Mouse (Mus musculus): ENCODE measurements around the gene Palld. TPM values are rescaled to one million over a fixed set of nuclear protein-coding genes. Genes with fewer than 3 reads are reported as not detected.

Palld gene
- polyA plus RNA-seq (2015; fragmentation: Nextera tagmentation; extraction: Ambion mirVana) = 17.3 and 20.1 TPM in 2 replicates

DNA sequence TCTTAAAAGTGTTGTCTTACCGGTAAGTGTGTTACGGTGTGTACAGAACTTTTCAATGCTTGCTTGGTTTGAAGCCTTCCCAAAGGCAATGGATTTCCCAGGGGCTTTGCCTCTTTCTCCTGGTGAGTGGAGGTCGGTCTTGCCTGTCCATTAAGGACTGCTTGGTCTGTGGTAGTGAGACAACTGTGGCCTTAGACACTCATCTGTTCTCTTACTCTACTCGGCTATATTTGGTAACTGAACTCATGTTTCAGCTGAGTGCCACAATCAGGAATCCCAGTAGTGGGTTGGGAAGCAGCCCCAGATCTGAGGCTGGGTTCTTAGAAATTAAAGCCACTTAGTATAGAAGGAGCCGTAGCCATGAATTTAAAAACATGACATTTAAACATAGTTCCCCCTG lies at the start of gene Palld:
Gene Palld (minus strand): TSS at position 170 of the 400 bp plus-strand sequence.
- Histone ChIP-seq H3K4me2 (no peak within 1 kb of the TSS), H3K4me1 (no peaks in the 10 kb centered on the region), H3K27me3 (replicated peaks) (no peaks in the 10 kb centered on the region), H3K36me3 (replicated peaks) (no peaks in the 10 kb centered on the region), H3K4me3 (no peak within 1 kb of the TSS), H3K27ac (no peak within 1 kb of the TSS), H3K9ac (no peak within 1 kb of the TSS), H3K9me3 (no peaks in the 10 kb centered on the region)
- 88% methylated on average over 5 of the region's 5 CpGs for WGBS
- no peak for ATAC-seq (replicated peaks)

DNA sequence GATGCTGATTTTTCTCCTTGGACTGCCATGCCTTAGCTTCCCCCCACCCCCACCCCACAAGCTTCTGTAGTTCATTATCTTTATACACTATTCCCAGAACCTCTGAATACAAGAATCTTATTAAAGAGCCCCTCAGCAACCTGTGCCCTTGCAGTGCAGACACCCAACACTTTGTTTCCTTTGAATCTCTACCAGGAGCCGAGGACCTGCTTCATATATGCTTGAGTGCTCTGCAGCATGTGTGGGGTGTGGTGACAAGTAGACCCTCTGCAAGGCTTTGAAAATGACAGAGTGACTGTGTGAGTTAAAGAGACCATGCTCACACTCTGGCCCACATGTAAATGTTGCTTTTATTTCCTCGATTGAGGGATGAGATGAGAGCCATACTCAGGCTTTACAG lies 35.1 kb upstream of the Palld start:
- Histone ChIP-seq H3K4me2 (no peak overlapping the region), H3K27ac (no peak overlapping the region), H3K4me3 (no peak overlapping the region), H3K9ac (no peak overlapping the region), H3K9me3 (no peaks in the 10 kb centered on the region), H3K4me1 (no peaks in the 10 kb centered on the region), H3K27me3 (replicated peaks) (no peaks in the 10 kb centered on the region), H3K36me3 (replicated peaks) (no peaks in the 10 kb centered on the region)
- 65% methylated on average over 2 of the region's 2 CpGs for WGBS
- no peak for ATAC-seq (replicated peaks)

DNA sequence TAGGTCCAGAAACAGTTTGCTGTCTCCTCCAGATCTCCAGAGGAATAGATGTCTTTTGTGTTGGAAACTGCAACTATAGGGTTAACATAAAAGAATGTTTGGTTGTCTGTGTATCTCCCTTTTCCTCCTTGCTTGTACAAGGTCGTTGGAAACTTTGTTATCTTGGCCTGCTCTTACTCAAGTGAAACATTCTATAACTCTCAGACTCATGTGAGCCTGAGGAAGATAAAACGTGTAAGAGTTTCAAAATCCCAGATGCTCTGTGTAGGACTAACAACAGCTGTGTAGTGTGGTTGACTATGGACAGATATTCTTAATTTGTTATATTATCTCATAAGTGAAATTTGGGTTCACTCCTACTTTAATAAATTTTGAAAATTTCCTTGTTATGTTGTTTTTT lies 30.8 kb upstream of the Palld start:
- Histone ChIP-seq H3K27ac (no peak overlapping the region), H3K4me1 (peaks cover 1% of the 10 kb centered on the region; the same call in 1 of the 2 replicates), H3K4me2 (no peak overlapping the region), H3K9ac (no peak overlapping the region), H3K27me3 (replicated peaks) (no peaks in the 10 kb centered on the region), H3K9me3 (no peaks in the 10 kb centered on the region), H3K4me3 (no peak overlapping the region), H3K36me3 (replicated peaks) (no peaks in the 10 kb centered on the region)
- WGBS = 56% methylated on average over 2 of the region's 2 CpGs
- ATAC-seq (replicated peaks) = no peak

DNA sequence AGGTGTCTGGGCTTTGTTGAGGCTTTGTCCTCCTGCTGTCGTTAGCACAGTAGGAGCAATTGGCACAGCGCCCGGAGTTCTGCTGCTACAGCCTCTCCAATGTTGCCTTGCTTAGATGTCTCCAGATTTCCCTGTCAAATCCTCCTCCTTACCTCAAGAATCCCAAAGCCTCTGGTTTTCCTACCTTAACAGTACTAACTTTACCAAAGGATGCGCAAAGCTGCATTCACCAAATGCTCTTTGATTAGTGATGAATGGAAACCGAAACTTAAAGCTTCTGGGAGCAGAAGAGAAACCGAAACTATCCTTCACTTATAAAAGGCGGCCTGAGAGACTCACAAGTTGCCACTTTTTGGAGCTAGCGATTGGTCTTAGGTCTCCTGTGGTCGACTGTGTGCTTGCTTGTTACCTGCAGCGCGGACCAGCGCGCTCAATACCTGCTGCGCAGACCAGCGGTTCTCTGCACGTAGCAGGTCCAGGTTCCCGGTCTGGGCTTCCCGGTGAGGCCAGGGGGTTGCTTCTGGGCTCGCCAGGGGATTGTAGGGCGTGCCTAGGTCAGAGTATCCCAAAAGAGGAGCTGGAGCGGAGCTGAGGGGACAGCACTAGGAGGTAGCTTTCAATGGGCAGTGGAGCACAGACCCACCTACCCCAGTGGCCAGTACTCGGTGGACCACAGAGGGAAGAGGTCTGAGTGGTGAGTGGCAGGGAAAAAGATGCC lies 25.4 kb upstream of the Palld start, which contains the start of gene Ddx60:
Gene Ddx60 (plus strand): TSS at position 311 of the 718 bp plus-strand sequence.
- H3K27me3 ChIP-seq (replicated peaks) = no peaks in the 10 kb centered on the region
- H3K4me1 ChIP-seq = peaks cover 9% of the 10 kb centered on the region; the same call in 1 of the 2 replicates
- H3K4me2 ChIP-seq = peak within 1 kb of the TSS; percentile 63
- WGBS = 11% methylated on average over 22 of the region's 22 CpGs
- H3K27ac ChIP-seq = no peak within 1 kb of the TSS
- H3K36me3 ChIP-seq (replicated peaks) = no peaks in the 10 kb centered on the region
- H3K4me3 ChIP-seq = peak within 1 kb of the TSS; percentile 35
- H3K9ac ChIP-seq = peak within 1 kb of the TSS; percentile 33
- H3K9me3 ChIP-seq = no peaks in the 10 kb centered on the region
- peak; percentile 70; the same call in 1 of the 2 replicates for ATAC-seq (replicated peaks)

DNA sequence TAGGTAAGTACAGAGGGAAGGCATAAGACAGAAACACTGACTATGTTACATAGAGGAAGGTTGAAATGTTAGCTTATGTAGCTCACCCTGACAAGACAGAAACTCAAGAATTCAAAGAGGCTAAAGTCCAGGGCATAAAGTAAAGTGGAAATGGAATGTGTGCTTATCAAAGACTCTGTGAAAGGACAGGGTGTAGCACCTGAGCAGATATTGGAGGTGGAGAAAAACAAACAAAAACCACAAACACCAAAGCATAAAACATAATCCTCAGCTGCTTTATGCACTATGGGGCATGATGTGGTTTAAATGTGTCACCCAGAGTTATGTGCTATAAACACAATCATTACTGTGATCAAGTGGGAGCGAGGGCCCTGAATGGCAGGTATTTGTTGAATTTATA lies 22.0 kb upstream of the Palld start:
- Histone ChIP-seq H3K4me1 (peaks cover 9% of the 10 kb centered on the region; the same call in 1 of the 2 replicates), H3K27me3 (replicated peaks) (no peaks in the 10 kb centered on the region), H3K27ac (no peak overlapping the region), H3K36me3 (replicated peaks) (no peaks in the 10 kb centered on the region), H3K9ac (no peak overlapping the region), H3K4me3 (no peak overlapping the region), H3K9me3 (no peaks in the 10 kb centered on the region), H3K4me2 (no peak overlapping the region)
- WGBS = 86% methylated on average over 1 of the region's 1 CpGs
- ATAC-seq (replicated peaks) = no peak

DNA sequence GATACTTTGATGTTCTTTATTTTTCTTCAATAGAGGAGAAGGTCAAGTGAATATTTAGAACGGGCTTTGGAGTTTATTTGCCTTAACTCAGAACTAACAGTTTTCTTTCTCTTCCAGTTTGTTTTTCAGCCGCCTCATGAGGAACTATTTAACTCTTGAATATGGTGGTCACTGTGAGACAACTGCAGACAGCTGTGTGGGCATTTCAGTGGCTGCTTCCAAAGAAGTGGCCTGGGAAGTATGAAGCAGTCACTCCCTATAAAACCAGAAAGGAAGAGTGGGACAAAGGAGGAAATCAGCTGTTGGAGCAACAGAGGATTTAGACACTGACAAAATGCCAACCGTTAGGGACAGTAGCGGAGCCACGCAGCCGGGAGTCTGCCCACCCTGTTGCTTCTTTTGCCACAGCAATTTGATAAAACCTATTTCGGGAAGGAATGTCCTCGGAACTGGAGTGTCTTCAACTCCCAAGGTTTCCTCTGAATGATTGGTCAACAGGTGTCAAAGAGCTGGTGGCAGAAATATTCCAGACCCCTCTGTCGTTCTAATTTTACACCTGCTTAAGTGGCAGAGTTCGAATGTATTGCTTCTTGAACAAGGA lies 19.1 kb upstream of the Palld start:
- WGBS = 82% methylated on average over 10 of the region's 10 CpGs
- H3K36me3 ChIP-seq (replicated peaks) = no peaks in the 10 kb centered on the region

DNA sequence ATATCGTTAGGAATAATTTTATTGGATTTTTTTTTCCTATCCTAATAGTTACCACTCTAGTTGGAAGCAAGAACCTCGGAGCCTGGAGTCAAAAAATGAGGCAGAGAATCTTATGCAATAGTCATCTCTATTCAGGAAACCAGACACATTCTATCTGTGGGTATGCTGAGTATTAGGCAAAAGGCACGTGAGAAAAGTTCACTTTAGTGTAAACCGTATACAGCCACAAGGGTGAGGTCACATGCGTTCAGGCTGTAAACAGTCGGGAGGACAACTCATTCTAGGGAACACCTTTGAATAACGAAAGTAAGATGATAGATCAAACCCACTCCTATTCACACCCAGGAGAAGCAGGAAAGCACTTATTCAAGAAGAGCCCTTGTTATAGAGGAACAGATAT lies 17.9 kb upstream of the Palld start:
- no peaks in the 10 kb centered on the region for H3K27me3 ChIP-seq (replicated peaks)
- no peak overlapping the region for H3K4me2 ChIP-seq
- no peak for ATAC-seq (replicated peaks)
- no peak overlapping the region for H3K27ac ChIP-seq
- 80% methylated on average over 7 of the region's 7 CpGs for WGBS
- no peaks in the 10 kb centered on the region for H3K9me3 ChIP-seq
- H3K4me3 ChIP-seq = no peak overlapping the region
- H3K9ac ChIP-seq = no peak overlapping the region
- no peaks in the 10 kb centered on the region for H3K36me3 ChIP-seq (replicated peaks)
- H3K4me1 ChIP-seq = no peaks in the 10 kb centered on the region

More for the DNA sequence above, 19.1 kb upstream of the Palld start:
- Histone ChIP-seq H3K27me3 (replicated peaks) (no peaks in the 10 kb centered on the region), H3K27ac (no peak overlapping the region), H3K4me2 (no peak overlapping the region), H3K9me3 (no peaks in the 10 kb centered on the region), H3K4me3 (no peak overlapping the region), H3K9ac (no peak overlapping the region), H3K4me1 (no peaks in the 10 kb centered on the region)
- no peak for ATAC-seq (replicated peaks)

DNA sequence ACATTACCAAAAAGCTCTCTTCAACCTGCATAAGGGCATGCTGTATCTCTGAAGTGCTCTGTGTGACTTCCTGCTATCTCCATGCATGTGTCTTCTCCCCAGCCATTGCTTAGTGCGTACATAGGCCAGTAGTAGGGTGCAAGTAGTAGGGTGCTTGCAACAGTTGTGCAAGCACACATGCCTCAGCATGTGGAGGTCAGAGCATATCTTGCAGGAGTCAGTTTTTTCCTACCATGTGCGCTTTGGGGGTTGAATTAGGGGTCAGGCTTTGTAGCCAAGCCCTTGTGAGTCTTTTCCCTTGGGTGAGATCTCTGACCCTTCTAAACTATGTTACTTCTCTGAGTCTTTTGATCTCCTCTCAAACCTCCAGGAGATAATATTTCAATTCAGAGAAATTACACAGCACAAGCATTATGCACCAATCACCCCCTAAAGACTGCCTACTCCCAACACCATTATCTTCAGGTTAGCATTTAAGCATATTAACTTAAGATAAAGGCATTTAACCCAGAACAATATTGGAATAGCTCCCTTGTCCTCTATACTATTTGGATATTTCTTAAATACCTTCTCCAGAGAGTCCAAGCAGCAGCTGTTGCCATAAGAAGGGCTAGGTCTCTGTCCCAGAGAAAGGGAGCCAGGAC lies 16.8 kb upstream of the Palld start:
- no peak overlapping the region for H3K9ac ChIP-seq
- H3K27ac ChIP-seq = no peak overlapping the region
- no peak overlapping the region for H3K4me2 ChIP-seq
- ATAC-seq (replicated peaks) = no peak
- H3K27me3 ChIP-seq (replicated peaks) = no peaks in the 10 kb centered on the region
- no peak overlapping the region for H3K4me3 ChIP-seq
- no peaks in the 10 kb centered on the region for H3K9me3 ChIP-seq
- H3K36me3 ChIP-seq (replicated peaks) = no peaks in the 10 kb centered on the region
- WGBS = 87% methylated on average over 2 of the region's 2 CpGs
- no peaks in the 10 kb centered on the region for H3K4me1 ChIP-seq

DNA sequence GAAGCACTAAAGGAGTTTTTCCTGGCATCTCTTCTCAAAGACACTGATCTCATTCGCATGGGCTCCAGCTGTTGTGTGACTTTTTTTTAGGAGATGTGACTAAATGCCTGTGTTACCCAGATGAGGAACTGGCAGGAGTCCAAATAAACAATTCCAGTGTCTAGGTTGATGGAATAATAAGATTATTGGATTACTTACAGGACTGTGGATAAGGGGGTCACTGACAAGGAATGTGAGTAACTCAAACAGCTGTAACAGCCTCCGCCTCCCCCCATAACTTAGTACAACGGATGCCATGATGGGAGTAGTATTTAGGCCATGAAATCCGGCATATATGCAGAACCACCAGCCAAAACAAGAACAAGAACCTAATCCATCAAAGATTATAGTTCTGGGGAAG lies 14.8 kb upstream of the Palld start:
- Histone ChIP-seq H3K9ac (no peak overlapping the region), H3K9me3 (no peaks in the 10 kb centered on the region), H3K4me2 (no peak overlapping the region), H3K27ac (no peak overlapping the region), H3K4me3 (no peak overlapping the region), H3K36me3 (replicated peaks) (no peaks in the 10 kb centered on the region), H3K4me1 (no peaks in the 10 kb centered on the region), H3K27me3 (replicated peaks) (no peaks in the 10 kb centered on the region)
- WGBS = 75% methylated on average over 4 of the region's 4 CpGs
- ATAC-seq (replicated peaks) = no peak

DNA sequence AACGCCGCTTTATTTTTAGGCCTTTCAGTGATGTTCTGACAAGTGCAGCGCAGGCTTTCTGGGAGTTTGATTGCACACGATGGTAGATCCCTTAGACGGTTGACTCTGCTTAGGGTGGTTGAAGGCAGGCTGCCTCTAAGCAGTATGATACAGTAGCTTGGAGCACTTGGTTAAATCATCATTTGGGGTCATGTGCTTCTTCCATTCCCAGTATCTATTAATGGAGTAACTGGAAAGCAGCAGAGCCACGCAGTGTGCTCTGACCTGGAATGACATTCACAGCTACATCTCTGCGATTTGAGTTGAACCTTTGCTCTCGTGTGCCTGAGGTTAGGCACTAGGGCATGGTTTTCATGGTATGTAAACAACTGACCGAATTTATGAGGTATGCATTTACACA lies 11.5 kb upstream of the Palld start:
- no peak overlapping the region for H3K4me2 ChIP-seq
- no peak for ATAC-seq (replicated peaks)
- no peaks in the 10 kb centered on the region for H3K27me3 ChIP-seq (replicated peaks)
- no peaks in the 10 kb centered on the region for H3K36me3 ChIP-seq (replicated peaks)
- H3K9ac ChIP-seq = no peak overlapping the region
- H3K27ac ChIP-seq = no peak overlapping the region
- no peak overlapping the region for H3K4me3 ChIP-seq
- no peaks in the 10 kb centered on the region for H3K9me3 ChIP-seq
- 89% methylated on average over 9 of the region's 9 CpGs for WGBS
- H3K4me1 ChIP-seq = no peaks in the 10 kb centered on the region

DNA sequence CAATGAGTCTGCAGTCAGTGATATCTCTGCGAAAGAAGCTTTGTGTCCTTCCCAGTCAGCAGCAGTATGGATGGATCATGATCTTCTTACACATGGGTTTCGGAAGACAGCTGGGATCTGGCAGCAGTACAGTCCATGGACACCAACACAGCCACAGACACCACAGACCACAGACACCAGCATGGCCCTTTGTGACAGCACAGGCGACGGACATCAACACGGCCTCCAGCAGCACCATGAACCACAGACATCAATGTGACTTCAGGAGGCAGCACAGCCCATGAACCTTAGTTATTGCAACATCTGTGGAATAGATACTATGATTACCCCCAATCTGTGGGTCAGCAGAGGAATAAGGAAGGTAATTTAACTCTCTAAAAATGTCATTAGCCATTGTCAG lies 10.3 kb upstream of the Palld start:
- H3K27me3 ChIP-seq (replicated peaks) = no peaks in the 10 kb centered on the region
- WGBS = 91% methylated on average over 5 of the region's 5 CpGs
- H3K27ac ChIP-seq = no peak overlapping the region
- H3K9me3 ChIP-seq = no peaks in the 10 kb centered on the region
- no peaks in the 10 kb centered on the region for H3K4me1 ChIP-seq
- H3K4me3 ChIP-seq = no peak overlapping the region
- no peak overlapping the region for H3K9ac ChIP-seq
- H3K36me3 ChIP-seq (replicated peaks) = no peaks in the 10 kb centered on the region
- H3K4me2 ChIP-seq = no peak overlapping the region
- ATAC-seq (replicated peaks) = no peak

DNA sequence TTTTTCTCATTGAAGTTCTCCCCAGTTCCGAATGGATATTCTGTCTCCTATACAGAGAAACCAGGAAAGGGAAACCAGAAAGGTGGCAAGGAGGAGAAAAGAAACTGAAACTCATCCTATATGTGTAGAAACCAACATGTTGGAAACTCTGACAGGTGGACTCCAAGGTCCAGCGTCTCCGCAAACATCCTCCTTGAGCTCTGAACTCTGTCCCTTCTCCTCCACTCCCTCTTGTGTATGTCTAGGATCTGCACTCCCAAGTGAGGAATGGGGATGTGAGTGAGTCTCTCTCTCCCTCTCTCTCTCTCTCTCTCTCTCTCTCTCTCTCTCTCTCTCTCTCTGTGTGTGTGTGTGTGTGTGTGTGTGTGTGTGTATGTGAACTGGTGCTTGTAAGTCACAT lies 6.8 kb upstream of the Palld start:
- Histone ChIP-seq H3K4me2 (no peak overlapping the region), H3K36me3 (replicated peaks) (no peaks in the 10 kb centered on the region), H3K27ac (no peak overlapping the region), H3K4me3 (no peak overlapping the region), H3K9ac (no peak overlapping the region), H3K9me3 (no peaks in the 10 kb centered on the region), H3K4me1 (no peaks in the 10 kb centered on the region), H3K27me3 (replicated peaks) (no peaks in the 10 kb centered on the region)
- 86% methylated on average over 3 of the region's 3 CpGs for WGBS
- no peak for ATAC-seq (replicated peaks)
